Mouse (Mus musculus) bone marrow, adult 2 months (tissue): ENCODE measurements around the gene Pitx1. TPM values are rescaled to one million over a fixed set of nuclear protein-coding genes. Genes with fewer than 3 reads are reported as not detected.

Experiments
- H3K27ac ChIP-seq: fragments of 200-500 bp; 2 replicates; pipeline ENCODE4 v1.5.1; 2012; ENCODE audit warnings: low read depth, mild to moderate bottlenecking, control low read depth, inconsistent platforms, low read length; ENCODE audit not compliant: control insufficient read depth, poor library complexity, insufficient read depth
- H3K4me1 ChIP-seq: fragments of 200-500 bp; 2 replicates; pipeline ENCODE4 v1.6.1; 2011; ENCODE audit warnings: low read length; ENCODE audit not compliant: control insufficient read depth, insufficient read depth
- H3K4me3 ChIP-seq: fragments of 200-500 bp; replicated peaks from 2 replicates; pipeline ENCODE3; 2011; ENCODE audit warnings: mild to moderate bottlenecking, low read depth, low read length, control low read depth; ENCODE audit not compliant: control insufficient read depth
- CTCF ChIP-seq: fragments of 200-500 bp; IDR thresholded peaks from 2 replicates; pipeline ENCODE4 v1.5.1; 2011; ENCODE audit warnings: low read length, control low read depth; ENCODE audit not compliant: control insufficient read depth, insufficient read depth
- POLR2A ChIP-seq: fragments of 200-500 bp; IDR thresholded peaks from 2 replicates; pipeline ENCODE4 v1.6.1; 2011; ENCODE audit warnings: low read depth, mild to moderate bottlenecking, control low read depth, low read length, borderline replicate concordance; ENCODE audit not compliant: control insufficient read depth
- WGBS: fragments of 180-500 bp; shearing (Covaris S2); methylation state at CpG from one replicate; pipeline ENCODE4 v1.1.7; 2018; 5-methylcytosine and 5-hydroxymethylcytosine counted together
- polyA plus RNA-seq: library from polyadenylated mRNA; stranded (reverse); fragments of >200 nt; gene quantifications from 2 replicates; pipeline ENCODE4 v1.2.4, GENCODE M21; 2011; ENCODE audit warnings: low replicate concordance; ENCODE audit not compliant: missing spikeins, insufficient read depth, insufficient read length

Pitx1 gene
- polyA plus RNA-seq, 1 experiment = 0.82 TPM

- Histone ChIP-seq H3K4me1 (no peaks in the 10 kb centered on the region), H3K4me3 (no peak overlapping the region), H3K27ac (no peak overlapping the region)
- no peak for TF ChIP-seq POLR2A
- no peak for TF ChIP-seq CTCF
- 11% methylated on average over 7 of the region's 7 CpGs for WGBS
Observed at GRCm38 (mm10) chr13:55833921-55834320, 2.1 kb downstream of the Pitx1 start.

DNA sequence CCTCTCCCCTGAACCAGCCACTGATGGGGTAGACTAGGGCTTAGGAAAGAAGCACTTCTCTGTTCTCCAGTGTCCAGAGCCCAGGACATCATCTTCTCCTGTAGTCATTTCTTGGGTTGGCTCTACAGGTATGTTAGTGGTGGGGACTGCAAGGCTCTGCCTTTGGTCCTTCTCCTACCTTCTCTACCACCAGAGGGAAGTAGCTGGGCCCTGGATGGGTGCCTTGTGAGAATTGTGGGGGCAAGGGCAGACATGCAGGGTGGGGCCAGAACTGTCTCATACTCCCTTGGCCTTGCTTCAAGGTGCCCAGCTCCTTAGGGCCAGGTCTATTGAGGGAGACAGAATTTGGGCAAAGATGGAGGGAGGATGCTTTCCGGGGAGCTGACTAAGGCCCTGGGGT is 3.4 kb downstream of the Pitx1 start:
- Histone ChIP-seq H3K4me1 (no peaks in the 10 kb centered on the region), H3K4me3 (no peak overlapping the region), H3K27ac (no peak overlapping the region)
- 50% methylated on average over 1 of the region's 1 CpGs for WGBS
- TF ChIP-seq POLR2A = no peak
- TF ChIP-seq CTCF = no peak

- WGBS = 9% methylated on average over 25 of the region's 25 CpGs
- Histone ChIP-seq H3K4me1 (no peaks in the 10 kb centered on the region), H3K4me3 (no peak overlapping the region), H3K27ac (no peak overlapping the region)
- TF ChIP-seq CTCF = no peak
- no peak for TF ChIP-seq POLR2A
Observed at GRCm38 (mm10) chr13:55831722-55832160, 4.3 kb downstream of the Pitx1 start.

DNA sequence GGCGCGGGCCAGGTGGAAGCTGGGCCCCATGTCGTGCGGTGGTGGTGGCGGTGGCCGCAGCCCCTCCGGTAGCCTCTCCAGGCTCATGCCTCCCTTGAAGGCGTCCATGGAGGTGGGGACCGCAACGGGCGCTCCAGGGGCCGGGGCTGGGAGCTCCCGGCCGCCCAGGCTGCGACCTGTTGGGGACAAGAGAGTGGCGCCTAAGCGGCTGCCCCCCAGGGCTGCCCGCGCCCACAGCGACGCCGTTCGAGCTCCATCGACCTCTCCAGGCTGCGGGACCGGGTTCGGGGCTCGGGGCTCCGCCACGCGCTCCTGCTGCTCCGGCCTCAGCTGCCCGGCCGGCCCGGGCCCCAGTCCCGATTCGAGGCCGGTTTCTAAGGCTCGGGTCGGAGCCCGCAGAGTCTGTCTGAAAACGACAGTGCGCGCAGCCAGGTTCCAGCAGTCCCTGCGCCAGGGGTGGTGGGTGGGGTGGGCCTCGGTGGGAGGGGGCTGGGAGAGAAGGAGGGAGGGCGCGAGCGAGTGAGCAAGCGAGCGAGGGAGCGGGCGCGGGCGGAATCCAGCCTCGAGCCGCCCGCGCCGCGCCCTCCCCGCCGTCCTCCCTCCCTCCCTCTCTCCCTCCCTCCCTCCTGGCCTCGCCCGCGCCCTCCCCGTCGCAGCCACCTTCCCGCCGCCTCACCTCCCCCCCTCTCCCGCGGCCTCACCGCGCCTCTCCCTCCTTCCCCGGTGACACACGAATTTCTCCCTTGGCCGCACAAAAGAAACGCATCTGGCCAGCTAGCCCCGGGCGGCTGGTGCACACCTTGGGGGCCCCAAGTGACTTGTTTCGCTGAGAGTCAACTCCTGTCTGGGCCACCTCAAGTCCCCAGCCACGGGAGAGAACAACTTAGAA is 4.9 kb downstream of the Pitx1 start:
- Histone ChIP-seq H3K4me1 (no peaks in the 10 kb centered on the region), H3K4me3 (no peak overlapping the region), H3K27ac (no peak overlapping the region; the same call in 1 of the 2 replicates)
- 2% methylated on average over 72 of the region's 82 CpGs for WGBS
- no peak for TF ChIP-seq POLR2A
- no peak for TF ChIP-seq CTCF

GRCm38 (mm10) chr13:55830081-55830832 is 5.7 kb downstream of the Pitx1 start:
- 1% methylated on average over 48 of the region's 48 CpGs for WGBS
- H3K4me1 ChIP-seq = no peaks in the 10 kb centered on the region
- H3K4me3 ChIP-seq = no peak overlapping the region
- H3K27ac ChIP-seq = no peak overlapping the region; the same call in 1 of the 2 replicates
- TF ChIP-seq POLR2A = no peak
- no peak for TF ChIP-seq CTCF

DNA sequence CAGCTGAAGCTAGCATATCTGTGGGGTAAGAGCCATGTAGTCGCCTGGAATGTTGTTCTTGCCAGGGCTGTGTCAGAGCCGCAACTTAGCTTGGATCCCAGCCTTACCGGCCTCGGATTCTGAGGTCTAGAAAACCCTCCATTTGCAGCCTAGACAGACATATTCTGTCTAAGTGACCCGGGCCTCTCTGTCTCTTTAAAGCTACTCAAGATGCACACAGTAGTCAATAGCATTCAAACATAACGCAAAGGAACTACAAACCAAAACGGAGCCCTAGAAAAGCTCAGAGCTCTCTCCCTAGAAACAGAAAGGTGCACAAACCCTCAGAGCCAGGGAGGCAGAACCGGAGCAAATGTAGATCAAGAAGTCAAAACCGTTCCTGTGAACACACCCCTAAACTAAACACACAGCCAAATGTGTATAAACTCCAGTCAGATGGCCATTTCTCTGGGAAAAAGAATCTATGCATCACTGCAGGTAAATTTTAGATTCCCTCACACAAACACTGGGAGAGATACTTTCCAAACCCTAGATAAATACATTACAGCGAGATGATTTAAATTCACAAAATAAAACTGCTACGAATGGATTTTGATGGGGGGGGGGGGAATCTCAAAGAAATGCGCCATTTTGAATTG is 6.9 kb downstream of the Pitx1 start:
- 18% methylated on average over 12 of the region's 12 CpGs for WGBS
- H3K27ac ChIP-seq = no peak overlapping the region; the same call in 1 of the 2 replicates
- H3K4me3 ChIP-seq = no peak overlapping the region
- TF ChIP-seq POLR2A = no peak
- TF ChIP-seq CTCF = no peak
- H3K4me1 ChIP-seq = no peaks in the 10 kb centered on the region

- TF ChIP-seq POLR2A = no peak
- no peak for TF ChIP-seq CTCF
- Histone ChIP-seq H3K4me3 (no peak overlapping the region), H3K4me1 (no peaks in the 10 kb centered on the region), H3K27ac (no peak overlapping the region; the same call in 1 of the 2 replicates)
- WGBS = 3% methylated on average over 50 of the region's 50 CpGs
Observed at GRCm38 (mm10) chr13:55828141-55829017, 7.6 kb downstream of the Pitx1 start.
